Mouse (Mus musculus) kidney, postnatal 36 days (tissue): Measurements from ENCODE around the gene Evi2b.

Experiments used
- DNase-seq, 2 experiments: peaks; one replicate each; pipeline ENCODE4 v3.0.0; 2021 to 2022; ENCODE audit warnings: mixed read lengths in 2 of 2

The Evi2b gene

DNA sequence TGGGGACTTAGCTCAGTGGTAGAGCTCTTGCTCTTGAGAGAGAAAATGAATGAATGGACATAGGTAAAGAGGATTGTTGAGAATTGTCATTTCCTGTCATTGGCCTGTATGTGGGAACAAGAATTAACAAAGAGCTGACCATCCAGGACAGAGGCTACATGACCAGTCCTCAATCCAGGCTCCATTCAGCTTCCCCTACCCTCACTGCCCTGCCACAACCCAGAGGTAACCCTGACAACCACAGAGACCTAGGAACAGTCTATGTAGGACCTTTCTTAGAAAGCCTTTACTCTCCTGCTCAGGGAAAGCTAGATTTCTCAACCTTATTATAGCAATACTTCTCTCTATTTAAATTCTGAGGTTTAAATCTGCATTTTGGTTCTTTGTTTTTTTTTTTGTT is 2.8 kb downstream of the Evi2b start:
- DNase-seq, result no peak

DNA sequence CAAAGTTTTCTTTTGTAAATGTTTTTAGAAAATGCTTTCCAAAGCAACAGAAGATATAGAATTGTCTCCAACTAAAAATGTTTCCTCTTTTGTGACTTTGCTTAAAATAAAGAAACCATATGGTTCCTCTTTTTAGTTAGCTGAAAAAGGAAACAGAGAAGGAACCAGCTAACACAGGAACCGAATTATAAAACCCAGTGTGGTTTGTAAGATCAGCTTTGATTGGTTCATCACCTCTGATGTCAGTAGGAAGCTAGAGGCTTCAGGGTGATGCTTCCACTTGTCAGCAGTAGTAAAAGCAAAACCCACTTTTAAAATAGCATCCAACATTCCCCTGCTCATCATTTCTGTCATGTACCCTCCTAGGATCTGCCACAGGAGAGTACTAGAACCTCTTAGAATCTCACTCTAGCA is 3.7 kb downstream of the Evi2b start:
- peak in 1 of 2 experiments; percentile 9 for DNase-seq

DNA sequence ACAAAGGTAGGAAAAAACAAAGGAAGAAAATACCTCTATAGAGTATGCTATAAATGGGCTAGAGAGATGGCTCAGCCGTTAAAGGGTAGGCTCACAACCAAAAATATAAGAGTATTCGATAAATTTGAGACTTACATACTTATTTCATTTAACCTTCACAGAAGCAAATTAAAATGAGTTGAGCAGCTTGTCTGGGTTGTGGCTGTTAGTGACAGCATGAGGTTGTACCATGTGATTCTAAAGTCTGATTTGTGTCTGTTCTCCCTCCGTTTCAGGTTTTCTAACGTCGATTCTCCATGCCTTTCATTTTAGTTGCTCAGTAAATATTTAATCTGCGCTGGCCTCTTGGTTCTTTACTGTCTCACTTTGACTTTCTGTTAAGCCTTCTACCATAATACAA is 4.3 kb downstream of the Evi2b start:
- DNase-seq, result no peak

DNA sequence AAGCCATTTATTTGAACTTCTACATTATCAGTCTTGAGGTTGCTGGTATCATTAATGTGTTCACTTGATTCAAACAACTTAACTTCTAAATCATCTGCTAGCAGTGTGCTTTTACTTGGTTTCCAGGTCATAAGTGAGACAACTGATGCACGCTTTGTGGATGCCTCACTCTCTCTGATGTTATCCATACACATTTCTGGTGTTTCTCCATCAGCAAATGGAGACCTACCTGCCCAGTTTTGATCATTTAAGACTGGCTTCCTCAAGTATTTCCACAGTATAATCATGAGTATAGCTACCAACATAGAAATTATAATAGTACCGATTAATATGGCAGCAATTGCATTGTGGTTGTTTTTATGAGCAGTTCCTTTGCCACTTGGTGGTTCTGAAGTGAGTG is 7.8 kb downstream of the Evi2b start:
- DNase-seq, result no peak

DNA sequence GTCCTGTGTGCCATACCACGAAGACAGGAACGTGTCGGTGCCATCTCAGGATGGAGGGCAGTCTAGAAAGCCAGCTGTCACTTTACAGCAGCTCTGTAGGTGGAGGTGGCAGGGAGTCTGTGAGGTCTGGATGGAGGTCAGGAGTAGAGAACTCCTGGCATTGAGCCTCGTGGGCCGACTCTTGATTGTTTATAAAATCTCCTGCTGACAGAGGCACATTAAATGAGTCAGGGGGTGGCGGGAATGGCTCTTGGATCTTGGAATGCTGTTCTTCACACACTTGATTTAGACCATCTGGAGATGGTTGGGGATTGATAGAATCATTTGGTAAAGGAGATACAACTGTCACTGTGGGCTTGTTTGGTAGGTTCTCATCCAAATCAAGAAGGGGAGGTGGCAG is 8.2 kb downstream of the Evi2b start:
- DNase-seq, result no peak

DNA sequence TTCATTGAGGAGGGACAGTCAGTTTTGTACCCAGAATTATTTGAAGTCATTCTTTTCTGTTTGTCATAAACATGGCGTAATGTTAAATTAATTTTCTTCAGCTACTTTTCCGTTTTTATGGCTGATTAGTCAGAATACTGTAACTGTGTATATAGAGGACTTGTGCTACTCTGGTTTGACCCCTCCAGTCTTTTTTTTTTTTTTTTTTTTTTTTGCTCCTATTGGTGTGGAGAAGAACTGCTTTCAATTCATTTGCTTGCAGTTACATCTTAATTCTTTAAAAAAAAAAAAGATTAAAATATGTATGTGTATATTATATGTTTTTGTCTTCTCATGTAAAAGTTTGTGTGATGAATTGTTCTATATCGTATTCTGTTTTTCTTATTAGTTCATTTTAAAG is 11.6 kb downstream of the Evi2b start:
- no peak for DNase-seq

DNA sequence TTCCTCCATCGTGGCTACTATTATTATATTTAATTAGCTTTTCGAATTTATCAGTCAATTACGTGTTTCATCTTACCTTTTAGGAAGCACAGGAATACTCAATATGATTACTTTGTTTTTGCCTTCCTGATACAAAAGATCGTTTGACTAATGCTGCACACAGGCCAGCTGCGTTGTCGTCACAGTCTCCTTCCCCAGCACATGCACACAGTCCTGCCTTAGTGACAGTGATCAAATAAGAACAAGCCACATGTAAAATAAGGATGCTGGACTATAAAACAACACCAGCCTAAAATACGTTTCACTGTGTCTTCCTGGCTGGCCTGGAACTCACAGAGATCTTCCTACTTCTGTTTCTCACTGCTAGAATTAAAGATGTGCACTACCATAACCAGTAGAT is 19.1 kb downstream of the Evi2b start:
- DNase-seq, result no peak

DNA sequence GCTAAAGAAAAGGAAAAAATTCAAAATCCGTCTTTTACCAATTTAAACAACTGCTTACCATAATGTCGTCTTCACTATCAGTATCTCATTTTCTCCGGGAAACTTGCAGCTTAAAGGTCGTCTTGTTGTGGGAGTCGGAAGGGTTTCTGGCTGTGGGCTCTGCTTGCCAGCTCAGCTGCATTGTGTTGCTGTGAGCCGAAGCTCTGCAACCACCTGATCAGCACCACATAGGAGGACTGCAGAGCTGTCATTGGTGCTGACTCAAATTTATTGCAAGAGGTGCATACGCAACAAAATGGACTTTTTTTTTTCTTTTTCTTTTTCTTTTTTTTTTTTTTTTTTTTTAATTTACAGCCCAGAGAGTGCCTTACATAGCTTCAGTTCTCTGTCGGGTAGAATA is 19.7 kb downstream of the Evi2b start, which contains the start of gene Omg:
Gene Omg (minus strand): TSS at position 240 of the 400 bp plus-strand sequence.
- DNase-seq, result no peak

DNA sequence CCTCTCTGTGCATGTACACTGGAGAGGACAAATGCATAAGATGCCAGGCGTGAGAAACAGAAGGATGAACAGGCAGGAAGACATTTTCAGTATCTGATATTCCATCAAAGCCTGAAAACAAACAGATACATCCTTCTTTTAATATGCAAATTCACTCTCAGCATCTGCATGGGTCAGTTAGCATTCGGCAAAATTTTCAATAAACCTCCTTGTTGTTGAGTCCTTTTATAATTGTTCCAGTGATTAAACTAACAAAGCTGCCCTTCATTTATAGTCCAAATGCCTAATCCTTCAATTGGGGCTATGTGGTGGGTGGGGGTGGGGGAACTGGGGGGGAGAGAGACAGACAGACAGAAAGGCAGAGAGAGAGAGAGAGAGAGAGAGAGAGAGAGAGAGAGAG is 20.6 kb downstream of the Evi2b start:
- no peak for DNase-seq

DNA sequence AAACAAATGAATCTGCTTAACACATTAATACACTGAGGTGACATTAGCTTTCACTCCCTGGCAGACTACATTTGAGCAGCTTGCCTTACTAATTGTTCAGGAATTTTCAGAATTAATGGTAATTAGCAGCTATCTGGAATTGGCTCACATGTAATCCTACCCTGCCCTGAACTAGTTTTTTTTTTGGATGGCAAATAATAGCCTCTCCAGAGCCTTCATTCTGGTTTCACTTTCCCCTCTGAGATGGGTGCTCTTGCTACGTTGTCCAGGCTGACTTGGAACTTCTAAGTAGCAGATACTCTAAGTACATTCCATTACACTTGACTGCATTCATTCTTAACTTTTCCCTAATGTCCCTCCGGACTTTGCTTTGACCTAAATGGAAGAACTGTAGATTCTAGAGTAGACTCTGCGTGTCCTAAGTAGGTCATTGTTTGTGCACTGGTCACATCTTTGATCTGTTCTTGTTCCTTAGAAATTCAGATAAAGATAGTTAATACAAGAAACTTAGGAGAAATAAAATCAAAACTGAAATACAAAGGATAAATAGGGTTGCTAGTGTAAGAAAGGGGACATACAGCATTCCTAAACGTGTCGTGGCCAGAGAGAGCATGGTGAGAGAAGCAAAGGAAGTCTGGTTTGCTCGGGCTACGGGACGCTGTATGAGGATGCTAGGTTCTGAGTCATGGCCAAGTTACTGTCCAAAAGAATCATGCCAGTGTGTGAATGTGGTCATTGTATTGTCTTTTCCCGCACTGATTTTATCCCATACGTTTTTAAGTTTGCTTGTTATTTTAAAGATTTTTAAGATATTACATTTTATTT is 28.4 kb downstream of the Evi2b start:
- DNase-seq, result peak; percentile 10 to 15

DNA sequence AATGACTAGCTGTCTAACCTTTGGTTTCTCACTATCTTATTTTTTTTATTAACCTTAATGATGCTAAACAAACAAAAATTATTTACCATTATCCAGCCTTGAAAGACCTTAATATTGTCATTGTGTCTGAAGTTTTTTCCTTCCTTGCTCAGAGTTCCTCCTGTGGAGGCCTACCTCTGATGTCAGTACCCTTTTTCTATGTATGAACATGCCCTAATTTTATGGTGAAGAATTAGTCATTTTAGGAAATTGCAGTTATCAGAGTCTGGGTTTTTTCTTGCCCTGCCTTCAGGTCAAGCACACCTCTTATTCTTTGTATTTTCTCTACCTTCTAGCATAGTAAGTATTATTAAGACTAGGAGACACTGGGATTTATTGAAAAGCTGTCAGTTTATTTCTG is 38.8 kb downstream of the Evi2b start:
- DNase-seq, result no peak

DNA sequence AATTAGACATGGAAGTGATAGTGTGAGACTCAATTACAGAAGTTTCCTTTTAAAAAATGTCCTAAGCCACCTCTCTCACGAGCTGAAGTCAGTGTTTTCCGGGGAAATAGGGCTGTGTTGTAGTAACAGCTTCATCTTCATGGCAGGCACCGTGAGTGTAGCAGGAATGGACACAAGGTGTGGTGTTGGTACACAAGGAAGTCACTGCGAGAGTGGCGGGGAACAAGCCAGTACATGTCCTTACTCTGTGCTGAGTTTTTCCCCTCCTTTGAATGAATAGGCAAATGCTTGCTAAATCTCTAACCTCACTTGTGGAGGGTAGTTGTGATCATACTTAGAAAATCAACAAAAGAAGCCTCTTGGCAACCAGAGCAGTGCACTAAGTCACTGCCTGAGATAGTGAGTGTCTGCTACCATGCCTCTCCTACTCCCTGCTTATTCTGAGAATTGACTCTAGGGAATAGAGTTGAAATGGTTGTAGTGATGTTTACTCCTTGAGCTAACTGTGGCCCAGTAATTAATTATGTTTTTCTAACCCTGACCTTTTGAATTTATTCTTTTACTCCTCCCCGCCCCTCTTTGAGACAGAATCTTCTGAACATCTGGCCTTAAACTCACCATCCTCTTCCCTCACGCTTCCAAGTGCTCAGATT is 39.6 kb downstream of the Evi2b start:
- no peak for DNase-seq

DNA sequence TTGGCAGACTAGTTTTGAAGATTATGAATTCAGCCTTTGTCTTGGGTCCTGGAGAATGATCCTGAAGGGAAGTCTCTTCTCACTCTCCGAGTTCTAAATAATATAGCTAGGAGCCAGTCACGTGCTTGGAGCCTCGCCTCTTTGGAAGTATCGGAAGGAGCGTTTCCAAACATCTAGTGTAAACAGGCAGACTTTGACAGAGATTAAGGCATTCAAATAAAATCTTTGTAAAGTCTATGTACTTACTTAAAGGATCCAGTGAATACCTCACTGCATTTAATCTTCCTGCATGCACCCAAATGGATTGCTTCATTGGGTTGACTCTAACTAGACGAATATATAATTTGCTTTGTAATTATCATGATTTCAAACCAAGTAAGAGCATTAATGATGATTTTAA is 40.2 kb downstream of the Evi2b start:
- no peak for DNase-seq

DNA sequence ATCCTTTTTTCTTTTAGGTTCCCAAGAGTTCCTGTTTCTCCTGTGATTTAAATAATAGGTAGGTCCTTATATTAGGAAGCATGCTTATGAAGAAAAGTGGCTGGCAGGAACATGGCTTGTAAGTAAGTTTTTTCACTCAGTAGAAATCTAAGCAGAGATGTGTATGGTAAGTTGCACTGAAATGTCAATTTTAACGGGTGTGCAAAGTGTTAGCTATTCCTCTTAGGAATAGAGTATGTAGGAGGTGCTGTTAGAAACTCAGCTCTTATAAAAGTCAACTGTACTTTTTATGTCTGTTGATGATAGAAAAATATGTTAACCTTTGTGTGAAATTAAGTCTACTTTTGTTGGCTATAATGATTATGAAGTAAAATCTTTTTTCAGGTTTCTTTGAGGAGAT is 55.5 kb downstream of the Evi2b start:
- no peak for DNase-seq
